Mouse (Mus musculus): ENCODE results near the gene Trabd2b.

DNA sequence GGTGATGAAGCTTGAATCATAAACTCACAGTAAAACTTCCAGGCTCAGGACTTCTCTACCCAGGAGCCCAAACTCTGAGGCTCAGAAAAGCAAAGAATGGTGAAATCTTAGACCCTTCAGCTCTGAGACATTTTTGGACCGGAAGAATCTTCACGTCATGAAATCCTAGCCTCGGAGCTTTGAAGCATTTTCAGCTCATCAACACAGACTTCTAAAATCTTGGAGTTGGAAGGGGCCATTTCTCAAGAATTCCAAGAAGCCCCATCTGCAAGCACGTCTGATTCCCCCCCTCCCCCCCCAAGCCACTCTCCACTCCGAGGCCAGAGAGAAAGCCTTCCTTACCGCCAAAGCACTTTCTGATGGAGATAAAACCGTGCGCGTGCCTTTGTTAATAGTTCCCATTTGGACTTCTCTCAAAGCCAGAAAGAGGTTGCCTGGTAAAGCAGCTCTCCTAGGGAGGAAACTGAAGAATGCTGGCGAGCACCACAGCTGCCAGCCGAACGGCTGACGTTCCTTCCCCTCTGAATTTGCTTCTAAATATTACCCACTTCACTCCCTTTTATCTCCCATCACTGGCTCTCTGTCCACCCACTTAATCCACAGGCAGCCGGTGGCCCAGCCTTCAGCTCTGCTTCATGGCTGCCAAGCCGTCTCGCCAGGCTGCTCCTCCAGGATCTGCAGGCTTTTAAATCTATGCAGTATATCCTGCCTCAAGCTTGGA is 9.6 kb downstream of the Trabd2b start:
- TF ChIP-seq CTCF (IDR thresholded peaks at IDR 0.05; ENCODE audit: insufficient read depth, low read depth, low read length) (no peak), POLR2A (IDR thresholded peaks at IDR 0.05; ENCODE audit: insufficient read depth, low read depth, low read length) (no peak)
